Mouse (Mus musculus) ES-Bruce4 (cell line): ENCODE data around the gene Zbtb6. TPM values are rescaled to one million over a fixed set of nuclear protein-coding genes. Genes with fewer than 3 reads are reported as not detected.

Experiments used
- H3K27ac ChIP-seq: 2 replicates; pipeline ENCODE4 v1.5.1; 2012; ENCODE audit warnings: low read length, inconsistent platforms; ENCODE audit not compliant: insufficient read depth
- H3K27me3 ChIP-seq: 2 replicates; pipeline ENCODE4 v1.6.1; 2012; ENCODE audit warnings: mild to moderate bottlenecking, low read length, inconsistent platforms; ENCODE audit not compliant: control insufficient read depth, poor library complexity, insufficient read depth, severe bottlenecking
- H3K36me3 ChIP-seq: 2 replicates; pipeline ENCODE4 v1.6.1; 2012; ENCODE audit warnings: inconsistent platforms, mild to moderate bottlenecking, low read length, moderate library complexity; ENCODE audit not compliant: control insufficient read depth, poor library complexity, insufficient read depth, severe bottlenecking
- H3K4me1 ChIP-seq: one replicate; pipeline ENCODE4 v1.8.1; 2011; ENCODE audit warnings: low read length; ENCODE audit not compliant: control insufficient read depth, insufficient read depth
- H3K4me3 ChIP-seq: 2 replicates; pipeline ENCODE4 v1.5.1; 2011; ENCODE audit warnings: low read depth, mild to moderate bottlenecking, low read length
- H3K9ac ChIP-seq: 2 replicates; pipeline ENCODE4 v1.6.1; 2012; ENCODE audit warnings: low read depth, mild to moderate bottlenecking, inconsistent platforms; ENCODE audit not compliant: poor library complexity, severe bottlenecking
- H3K9me3 ChIP-seq: replicated peaks from 2 replicates; pipeline ENCODE4 v1.6.1; 2012; ENCODE audit warnings: mild to moderate bottlenecking, low read length, inconsistent platforms; ENCODE audit not compliant: control insufficient read depth, poor library complexity, insufficient read depth, severe bottlenecking
- CTCF ChIP-seq: IDR thresholded peaks from one replicate; pipeline ENCODE4 v1.8.1; 2011; ENCODE audit warnings: low read depth, low read length
- EP300 ChIP-seq: IDR thresholded peaks from 2 replicates; pipeline ENCODE4 v1.6.1; 2011; ENCODE audit warnings: low read depth, low read length; ENCODE audit not compliant: insufficient read depth
- POLR2A ChIP-seq: IDR thresholded peaks from one replicate; pipeline ENCODE4 v1.8.1; 2011; ENCODE audit warnings: low read length; ENCODE audit not compliant: insufficient read depth
- polyA plus RNA-seq: library from polyadenylated mRNA; stranded (reverse); fragments of >200 nt; gene quantifications from 2 replicates; pipeline ENCODE4 v1.2.4, GENCODE M21; 2011; ENCODE audit warnings: low read depth; ENCODE audit not compliant: missing spikeins, insufficient read depth, insufficient read length

Zbtb6 gene
- polyA plus RNA-seq, 1 experiment, result 15.1 TPM

- Histone ChIP-seq H3K27ac (no peak overlapping the region), H3K4me1 (no peaks in the 10 kb centered on the region), H3K4me3 (no peak overlapping the region), H3K9ac (no peak overlapping the region), H3K27me3 (no peaks in the 10 kb centered on the region), H3K9me3 (no peaks in the 10 kb centered on the region; the same call in none of the 2 replicates), H3K36me3 (peaks cover 25% of the 10 kb centered on the region)
- TF ChIP-seq POLR2A (no peak), EP300 (no peak), CTCF (no peak)
Measured at GRCm38 (mm10) chr2:37479559-37479958, 36.6 kb upstream of the Zbtb6 start.

GRCm38 (mm10) chr2:37466266-37466665 is 23.3 kb upstream of the Zbtb6 start:
- no peaks in the 10 kb centered on the region for H3K4me1 ChIP-seq
- no peaks in the 10 kb centered on the region for H3K27me3 ChIP-seq
- peaks cover 5% of the 10 kb centered on the region; the same call in 1 of the 2 replicates for H3K36me3 ChIP-seq
- TF ChIP-seq CTCF (no peak), EP300 (no peak), POLR2A (no peak)
- no peaks in the 10 kb centered on the region for H3K9me3 ChIP-seq
- H3K27ac ChIP-seq, result no peak overlapping the region
- no peak overlapping the region for H3K9ac ChIP-seq
- H3K4me3 ChIP-seq, result no peak overlapping the region

- no peak for TF ChIP-seq POLR2A
- TF ChIP-seq EP300, result no peak
- no peak for TF ChIP-seq CTCF
- no peaks in the 10 kb centered on the region for H3K27me3 ChIP-seq
- no peak overlapping the region for H3K9ac ChIP-seq
- no peak overlapping the region for H3K27ac ChIP-seq
- H3K4me3 ChIP-seq, result no peak overlapping the region
- no peaks in the 10 kb centered on the region for H3K4me1 ChIP-seq
- H3K36me3 ChIP-seq, result no peaks in the 10 kb centered on the region
- H3K9me3 ChIP-seq, result no peaks in the 10 kb centered on the region
Measured at GRCm38 (mm10) chr2:37460707-37461106, 17.7 kb upstream of the Zbtb6 start.

GRCm38 (mm10) chr2:37452376-37452760 is 9.4 kb upstream of the Zbtb6 start:
- Histone ChIP-seq H3K4me3 (peak overlapping the region; percentile 93), H3K27ac (peak overlapping the region; percentile 41), H3K4me1 (no peaks in the 10 kb centered on the region), H3K36me3 (0 out of 2 replicates have a peak, but pooled peaks cover 1% of the 10 kb centered on the region), H3K9me3 (no peaks in the 10 kb centered on the region), H3K9ac (peak overlapping the region; percentile 90), H3K27me3 (no peaks in the 10 kb centered on the region)
- TF ChIP-seq POLR2A, result no peak
- no peak for TF ChIP-seq EP300
- no peak for TF ChIP-seq CTCF

- Histone ChIP-seq H3K27ac (peak overlapping the region; percentile 51), H3K4me1 (no peaks in the 10 kb centered on the region), H3K36me3 (0 out of 2 replicates have a peak, but pooled peaks cover 3% of the 10 kb centered on the region), H3K4me3 (peak overlapping the region; percentile 93), H3K9me3 (no peaks in the 10 kb centered on the region), H3K27me3 (no peaks in the 10 kb centered on the region), H3K9ac (peak overlapping the region; percentile 90)
- TF ChIP-seq CTCF (no peak), POLR2A (peak; percentile 90)
Measured at GRCm38 (mm10) chr2:37451667-37452375, 8.8 kb upstream of the Zbtb6 start.

- Histone ChIP-seq H3K4me1 (no peaks in the 10 kb centered on the region), H3K4me3 (peak overlapping the region; percentile 91), H3K36me3 (peaks cover 17% of the 10 kb centered on the region), H3K27ac (peak overlapping the region; percentile 97), H3K9ac (peak overlapping the region; percentile 80), H3K9me3 (no peaks in the 10 kb centered on the region), H3K27me3 (no peaks in the 10 kb centered on the region)
- no peak for TF ChIP-seq CTCF
- no peak for TF ChIP-seq EP300
- no peak for TF ChIP-seq POLR2A
Measured at GRCm38 (mm10) chr2:37431609-37432008, 11.4 kb downstream of the Zbtb6 start.
